Mouse (Mus musculus): ENCODE data around the gene Tyrobp. TPM values are rescaled to one million over a fixed set of nuclear protein-coding genes. Genes with fewer than 3 reads are reported as not detected.

Gene Tyrobp
- 1 to 10 TPM; 3.3 to 6.3 TPM for total RNA-seq (2021)
- long read RNA-seq, experiment 1, partial matches to known transcripts: 0 of 3 reads
- long read RNA-seq, experiment 1, other reads (novel, unspliced or antisense): 0 of 3 reads
- long read RNA-seq, experiment 2, partial matches to known transcripts: 0 of 1 reads
- long read RNA-seq, experiment 2, other reads (novel, unspliced or antisense): 0 of 1 reads

DNA sequence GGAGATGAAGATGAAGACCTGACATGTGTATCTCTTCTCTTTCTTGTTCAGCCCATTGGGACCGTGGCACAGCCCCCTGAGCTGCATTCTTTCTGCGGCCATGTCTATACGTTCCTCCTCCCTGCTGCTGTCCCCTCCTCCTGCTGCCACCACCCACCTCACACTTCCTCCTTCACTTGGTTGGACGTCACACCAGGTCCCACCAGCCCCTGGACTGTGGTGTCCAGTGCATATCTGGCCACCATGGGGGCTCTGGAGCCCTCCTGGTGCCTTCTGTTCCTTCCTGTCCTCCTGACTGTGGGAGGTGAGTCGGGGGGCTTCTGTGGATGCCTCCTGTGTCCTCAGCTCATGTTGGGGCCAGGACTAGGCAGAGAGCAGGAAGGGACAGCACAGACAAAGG, at the start of gene Tyrobp:
Tyrobp (plus strand) TSS at position 165 of the 400 bp plus-strand sequence.
- DNase-seq (ENCODE audit: low spot score): no peak

DNA sequence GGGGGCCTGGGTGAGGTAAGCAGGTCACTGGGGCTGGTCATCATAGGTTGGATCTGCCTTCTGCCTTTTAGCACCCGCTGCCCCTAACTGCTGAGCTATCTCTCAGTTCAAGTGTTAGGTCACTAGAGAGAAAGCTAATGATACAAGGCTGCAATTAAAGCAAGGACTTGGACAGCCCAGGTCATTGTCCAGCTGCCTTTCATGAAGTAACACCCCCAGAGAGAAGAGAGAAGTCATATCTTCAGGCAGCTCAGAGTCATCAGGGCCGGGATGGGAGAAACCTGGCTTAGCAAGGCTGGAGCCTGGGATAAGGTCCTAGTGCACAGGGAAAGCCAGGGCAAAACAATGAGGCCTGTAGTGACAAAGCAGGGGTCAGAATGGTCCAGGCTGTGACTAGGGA, 46.1 kb upstream of the Tyrobp start:
- DNase-seq (ENCODE audit: low spot score): no peak

DNA sequence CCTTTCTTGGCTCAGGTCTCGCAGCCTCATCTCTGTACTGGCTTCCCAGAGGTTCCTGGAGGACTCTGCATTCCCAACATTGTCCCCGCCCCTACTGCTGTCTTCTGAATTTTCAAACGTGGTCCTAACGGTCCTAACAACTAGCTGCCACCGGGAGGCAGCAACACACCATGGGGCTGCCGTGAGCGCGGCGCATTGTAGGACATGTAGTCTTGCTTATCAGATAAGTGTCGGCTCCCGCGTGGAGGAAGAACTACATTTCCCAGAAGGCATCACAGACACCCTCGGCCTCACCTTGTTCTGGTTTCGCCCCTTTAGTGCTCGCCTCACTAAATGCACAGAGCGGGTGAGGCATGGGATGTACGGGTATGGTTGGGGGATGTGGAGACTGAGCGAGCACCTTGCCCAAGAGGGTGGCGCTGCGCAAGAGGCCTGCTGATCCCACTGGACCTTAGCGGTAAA, 40.0 kb upstream of the Tyrobp start:
- DNase-seq (ENCODE audit: low spot score): peak; percentile 94

DNA sequence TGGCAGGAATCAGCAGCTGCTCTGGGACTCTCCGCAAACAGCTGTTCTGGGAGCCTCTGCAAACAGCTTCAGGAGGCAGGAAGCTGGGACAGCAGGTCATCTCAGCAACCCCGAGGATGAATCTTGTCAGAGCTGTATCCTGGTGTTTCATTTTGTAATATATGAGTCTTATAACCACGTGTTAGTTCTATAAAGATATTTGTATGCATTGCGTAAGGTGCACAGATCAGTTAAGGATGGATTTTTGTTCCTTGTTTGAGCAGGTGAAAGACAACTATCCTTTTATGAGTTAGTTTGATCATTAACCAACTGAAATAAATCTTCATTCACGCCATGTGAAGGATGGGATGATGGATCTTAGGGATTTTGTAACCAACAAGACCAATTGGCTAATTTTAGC, 33.5 kb upstream of the Tyrobp start:
- no peak for DNase-seq (ENCODE audit: low spot score)

DNA sequence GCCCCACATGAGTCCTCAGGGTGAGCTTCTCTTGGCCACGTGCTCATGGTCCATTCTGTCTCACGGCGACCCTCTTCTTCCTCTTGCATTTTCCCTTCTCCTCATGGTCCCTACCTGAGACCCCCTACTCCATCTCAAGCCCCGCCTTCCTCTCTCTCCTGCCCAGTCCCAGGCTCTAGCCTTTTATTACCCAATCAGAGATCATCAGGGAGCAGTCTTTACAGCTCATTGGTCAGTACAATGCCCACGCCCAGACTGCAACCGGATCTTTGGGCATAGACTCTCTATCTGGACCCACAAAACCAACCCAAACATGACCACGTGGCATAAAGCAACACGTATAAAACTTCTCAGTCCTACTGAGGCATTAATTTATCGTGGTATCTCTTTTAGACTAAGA, 29.5 kb upstream of the Tyrobp start:
- no peak for DNase-seq (ENCODE audit: low spot score)

DNA sequence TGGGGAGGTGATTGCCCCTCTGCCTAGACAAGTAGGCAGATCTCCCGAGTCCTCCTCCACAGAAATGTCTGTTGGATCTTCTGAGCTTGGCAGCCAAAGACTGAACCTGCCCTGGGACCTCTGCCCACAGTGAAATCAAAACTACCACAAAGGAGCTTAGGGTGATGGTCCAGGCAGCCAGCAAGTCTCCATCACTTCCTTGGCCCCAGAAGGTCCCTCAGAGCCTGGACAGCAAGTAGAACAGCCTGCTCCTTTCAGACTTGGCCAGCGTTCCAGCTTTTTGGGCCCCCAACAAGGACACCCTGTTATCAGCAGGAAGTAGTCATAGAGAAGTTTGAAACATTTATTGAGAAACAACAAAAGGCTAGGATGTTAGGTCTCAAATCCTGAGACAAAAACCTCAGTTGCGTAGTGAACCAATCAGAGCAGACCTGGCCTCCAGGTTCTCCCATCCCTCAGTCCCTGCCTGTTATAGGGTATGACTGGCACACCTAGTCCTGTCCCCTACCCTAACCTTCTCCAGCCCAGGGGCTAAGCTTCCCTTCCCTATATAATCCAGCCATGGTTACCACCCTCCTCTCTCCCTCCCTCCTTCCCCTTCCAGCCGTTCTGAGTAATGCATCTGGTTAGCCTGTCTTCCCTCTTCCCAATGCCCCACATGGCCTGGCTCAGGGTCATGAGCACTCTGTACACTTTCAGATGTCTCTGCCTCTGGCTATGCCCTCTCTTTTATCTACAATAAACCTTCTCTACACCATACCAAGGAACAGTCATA, 20.6 kb upstream of the Tyrobp start:
- DNase-seq (ENCODE audit: low spot score): no peak

DNA sequence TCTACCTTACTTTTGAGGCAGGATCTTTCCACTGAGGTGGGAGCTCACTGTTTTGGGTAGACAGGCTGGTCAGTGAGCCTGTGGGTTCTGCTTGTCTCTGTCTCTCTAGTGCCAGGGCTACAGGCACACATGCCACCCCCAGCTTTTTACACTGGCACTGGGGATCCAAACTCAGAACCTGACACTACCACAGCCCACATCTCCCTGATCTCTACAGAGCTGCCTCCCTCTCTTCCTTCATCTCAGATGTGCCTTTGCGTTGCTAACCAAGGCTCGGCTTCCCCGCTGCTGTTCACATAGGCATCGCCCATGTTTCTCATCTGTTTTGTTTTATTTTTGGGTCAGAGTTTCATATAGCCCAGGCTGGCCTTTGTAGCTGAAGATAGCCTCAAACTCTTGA, 19.9 kb upstream of the Tyrobp start:
- DNase-seq (ENCODE audit: low spot score): no peak

DNA sequence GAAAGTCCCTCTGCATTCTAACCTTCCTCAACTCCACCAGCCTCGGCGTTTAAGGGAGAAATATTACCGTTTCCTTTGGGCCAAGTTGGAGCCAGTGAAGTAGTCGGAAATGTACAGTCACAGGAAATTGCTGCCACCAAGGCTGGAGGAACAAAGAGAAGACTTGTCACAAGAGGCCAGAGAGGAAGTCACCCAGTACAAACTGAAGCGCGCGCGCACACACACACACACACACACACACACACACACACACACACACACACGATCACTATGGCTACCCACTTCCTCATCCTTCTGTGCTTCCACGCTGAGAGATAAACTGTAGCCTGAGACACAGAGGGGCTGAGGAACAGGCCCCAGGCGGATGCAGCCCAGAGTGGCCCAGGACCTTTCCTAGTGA, 19.2 kb upstream of the Tyrobp start:
- DNase-seq (ENCODE audit: low spot score): no peak

DNA sequence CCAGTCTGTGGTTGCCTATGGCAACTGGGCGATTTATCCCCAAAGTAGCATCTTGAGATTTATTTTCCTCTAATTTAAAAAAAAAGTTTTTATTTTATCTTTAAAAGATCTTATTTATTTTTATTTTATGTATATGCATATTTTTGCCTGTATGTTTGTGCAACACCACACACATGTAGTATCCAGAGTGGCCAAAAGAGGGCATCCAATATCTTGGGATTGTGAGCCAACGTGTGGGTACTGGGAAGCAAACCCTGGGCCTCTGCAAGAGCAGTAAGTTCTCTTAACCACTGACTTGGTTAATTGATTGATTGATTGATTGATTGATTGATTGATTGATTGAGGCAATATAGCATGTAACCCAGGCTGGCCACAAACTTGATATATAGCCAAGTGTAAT, 18.7 kb upstream of the Tyrobp start:
- no peak for DNase-seq (ENCODE audit: low spot score)

DNA sequence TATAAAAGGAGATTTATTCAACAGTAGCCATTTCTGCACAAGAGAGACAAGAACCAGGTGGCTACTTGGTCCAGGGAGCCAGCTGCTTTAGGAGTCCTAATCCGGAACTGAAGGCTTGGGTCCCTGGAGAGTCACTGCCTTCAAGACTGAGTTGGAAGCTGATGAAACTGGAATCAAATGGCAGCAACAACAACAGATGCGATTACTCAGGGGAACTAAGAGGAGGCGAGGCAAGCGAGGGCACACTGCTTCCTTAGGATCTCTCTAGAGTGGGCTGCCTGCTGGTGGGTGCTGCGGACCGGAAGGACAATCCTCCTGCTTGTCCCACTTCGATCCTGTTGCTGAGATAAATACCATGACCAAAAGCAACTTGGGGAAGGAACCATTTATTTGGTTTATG, 13.9 kb upstream of the Tyrobp start:
- no peak for DNase-seq (ENCODE audit: low spot score)

DNA sequence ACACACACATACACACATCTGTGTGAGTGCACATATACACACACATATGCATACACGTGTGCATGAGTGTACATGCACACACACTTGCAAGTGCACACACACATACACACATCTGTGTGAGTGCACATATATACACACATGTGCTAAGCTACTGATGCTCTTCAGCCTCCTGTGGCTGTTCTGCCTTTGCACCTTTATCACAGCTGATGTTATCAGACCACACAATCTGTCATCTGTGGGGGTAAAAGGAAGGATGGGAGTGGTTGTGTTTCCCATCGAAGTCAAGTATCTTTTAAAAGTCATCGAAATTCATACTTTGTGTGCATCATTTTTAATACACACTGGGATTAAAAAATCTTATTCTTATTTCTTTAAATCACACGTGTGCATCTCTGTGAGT, 11.2 kb upstream of the Tyrobp start:
- DNase-seq (ENCODE audit: low spot score): no peak

DNA sequence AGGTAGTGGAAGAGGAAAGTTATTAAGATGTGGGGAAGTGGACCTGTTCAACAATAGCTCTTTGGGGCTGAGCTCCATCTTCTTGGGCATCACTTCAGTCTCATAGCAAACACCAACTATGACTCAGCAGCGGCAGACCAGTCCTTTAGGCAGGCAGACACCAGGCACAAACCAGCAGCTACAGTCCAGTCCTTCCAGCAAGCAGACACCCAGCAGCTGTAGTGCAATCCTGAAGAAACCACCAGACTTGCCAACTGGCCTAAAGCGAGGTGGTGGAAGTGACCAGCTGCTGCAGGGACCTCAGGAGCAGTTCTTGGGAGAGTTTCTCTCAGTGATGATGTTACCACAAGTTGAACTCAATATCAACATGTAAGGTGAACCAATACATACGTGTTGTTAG, 4.9 kb upstream of the Tyrobp start:
- no peak for DNase-seq (ENCODE audit: low spot score)

DNA sequence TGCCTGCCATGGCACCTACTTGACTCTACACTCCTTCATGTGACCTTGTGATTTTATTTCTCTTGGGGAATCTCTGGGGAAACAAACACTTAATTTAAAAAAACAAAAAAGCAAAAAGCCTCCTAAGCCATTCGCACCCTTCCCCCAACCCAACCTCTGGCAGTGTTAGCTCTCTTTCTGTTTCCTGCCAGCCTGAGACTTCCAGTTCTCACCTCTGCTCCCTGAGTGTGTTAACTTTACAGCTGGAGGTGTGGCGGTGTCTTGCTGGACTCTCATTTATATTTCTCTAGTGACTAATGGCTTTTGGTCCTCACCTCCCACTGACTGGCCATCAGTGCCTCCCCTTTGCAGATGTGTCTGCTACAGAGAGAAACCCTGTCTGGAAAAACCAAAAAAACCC, 3.8 kb upstream of the Tyrobp start:
- no peak for DNase-seq (ENCODE audit: low spot score)

DNA sequence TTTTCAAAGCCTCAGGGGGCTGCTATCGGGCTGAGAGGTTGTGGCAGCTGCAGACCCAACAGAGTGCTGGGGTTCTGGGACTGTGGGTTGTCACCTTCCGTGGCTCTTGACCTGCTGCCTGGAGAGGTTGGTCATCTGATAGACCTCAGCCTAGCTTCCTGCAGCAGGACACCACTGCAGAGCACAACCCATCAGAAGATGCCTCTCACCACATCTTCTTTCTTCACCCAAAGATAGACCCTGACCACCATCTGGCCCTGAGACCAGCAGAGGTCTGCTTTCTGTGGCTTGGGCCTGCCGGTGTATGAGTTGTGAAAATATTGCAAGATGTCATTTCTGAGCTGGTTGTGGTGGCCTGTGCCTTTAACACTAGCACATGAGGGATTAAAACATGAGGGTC, 2.5 kb upstream of the Tyrobp start:
- DNase-seq (ENCODE audit: low spot score): no peak

DNA sequence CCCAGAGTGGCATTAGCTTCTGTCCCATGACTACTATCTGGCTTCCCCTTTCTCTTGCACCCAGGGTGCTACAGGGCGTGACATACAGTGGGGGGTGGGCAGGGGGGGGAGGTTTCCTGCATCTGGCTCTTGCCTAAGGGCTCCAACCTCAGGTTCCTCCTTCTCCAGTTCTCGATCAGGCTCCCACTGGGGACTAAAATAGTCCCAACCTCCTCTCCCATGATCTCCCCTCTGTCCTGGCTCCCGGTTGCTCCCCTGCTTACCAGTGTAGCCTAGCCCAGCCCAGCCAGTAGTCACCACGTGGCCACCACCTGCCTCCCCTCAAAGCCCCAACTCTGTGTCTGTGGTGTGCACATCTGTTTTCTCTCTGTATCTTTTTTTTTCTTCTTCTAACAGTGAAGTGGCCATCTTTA, 819 bp upstream of the Tyrobp start:
- DNase-seq (ENCODE audit: low spot score): no peak

DNA sequence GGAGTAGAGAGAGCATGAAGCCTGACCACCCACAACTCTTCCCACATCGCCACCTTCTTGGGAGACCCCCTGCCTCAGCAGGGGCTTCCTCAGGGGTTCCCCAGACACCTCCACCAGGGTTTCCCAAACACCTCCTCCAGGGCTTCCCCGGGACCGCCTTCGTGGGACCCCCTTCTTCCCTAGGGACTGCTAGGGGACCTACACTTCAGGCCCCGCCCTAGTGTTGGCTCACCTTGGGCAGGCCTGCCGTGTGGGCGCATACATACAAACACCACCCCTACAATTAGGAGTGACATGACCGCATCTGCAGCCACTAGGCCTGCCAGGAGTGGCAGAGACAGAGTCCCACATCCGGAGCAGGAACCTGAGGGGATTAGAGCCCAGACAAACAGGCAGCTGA, 4.3 kb downstream of the Tyrobp start:
- no peak for DNase-seq (ENCODE audit: low spot score)

DNA sequence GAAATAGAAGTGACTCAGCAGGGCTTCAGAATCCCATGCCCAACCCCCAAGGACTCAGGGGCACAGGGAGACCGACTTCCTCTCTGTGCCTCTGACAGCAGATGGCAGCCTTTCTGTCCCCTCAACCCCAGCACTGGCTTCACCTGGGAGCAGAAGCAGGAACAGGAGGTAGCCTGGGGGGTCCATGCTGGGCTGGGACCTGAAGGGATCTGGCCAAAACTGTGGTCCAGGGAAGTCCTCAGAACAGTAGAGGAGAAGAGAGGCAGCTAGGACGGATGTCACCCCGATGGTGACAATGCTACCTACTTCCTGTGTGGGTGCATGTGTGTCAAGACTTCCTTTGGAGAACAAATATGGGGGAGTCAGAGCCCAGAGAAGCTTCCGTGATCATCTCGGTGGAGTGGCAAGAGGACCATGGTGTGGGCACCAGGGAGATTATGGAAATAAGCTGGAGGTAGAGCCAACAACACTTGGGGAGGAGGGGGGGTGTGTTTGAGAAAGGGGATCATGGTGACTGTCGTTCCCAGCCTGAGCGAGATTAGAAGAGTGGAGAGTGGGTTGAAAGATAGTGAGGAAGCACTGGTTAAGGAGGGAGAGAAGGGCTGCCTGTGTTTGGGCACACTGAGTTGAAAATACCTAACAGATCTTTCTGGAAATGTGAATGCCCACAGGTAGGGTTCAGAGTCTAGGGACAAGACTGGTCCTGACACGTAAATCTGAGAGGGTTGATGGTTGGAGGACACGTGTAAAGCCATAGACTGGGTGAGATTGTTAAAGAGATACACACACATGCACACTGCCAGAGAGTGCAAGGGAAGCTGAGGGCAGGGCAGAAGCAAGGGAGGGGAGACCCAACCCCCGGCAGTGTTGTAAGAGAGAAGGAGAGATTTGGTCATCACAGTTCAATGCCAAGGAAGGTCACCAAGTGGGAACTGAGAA, 6.3 kb downstream of the Tyrobp start, which contains the start of gene Hcst:
Hcst (minus strand) TSS at position 294 of the 939 bp plus-strand sequence.
- DNase-seq (ENCODE audit: low spot score): no peak

DNA sequence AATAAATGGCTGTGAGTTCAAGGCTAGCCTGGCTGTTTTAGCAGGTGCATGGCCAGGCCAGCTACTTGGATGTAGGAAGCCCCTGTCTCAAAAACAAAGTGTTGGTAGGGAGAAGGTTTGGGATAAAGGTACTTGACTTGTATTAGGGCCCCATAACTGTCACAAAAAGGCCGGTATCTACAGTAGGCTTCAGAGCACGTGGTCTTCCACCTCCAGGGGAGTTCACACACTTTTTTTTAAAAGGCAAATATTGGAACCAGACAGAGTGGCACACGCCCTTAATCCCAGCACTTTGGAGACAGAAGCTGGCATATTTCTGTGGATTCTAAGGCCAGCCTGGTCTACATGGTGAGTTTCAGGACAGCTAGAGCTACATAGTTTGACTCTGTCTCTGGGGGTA, 7.1 kb downstream of the Tyrobp start:
- no peak for DNase-seq (ENCODE audit: low spot score)

DNA sequence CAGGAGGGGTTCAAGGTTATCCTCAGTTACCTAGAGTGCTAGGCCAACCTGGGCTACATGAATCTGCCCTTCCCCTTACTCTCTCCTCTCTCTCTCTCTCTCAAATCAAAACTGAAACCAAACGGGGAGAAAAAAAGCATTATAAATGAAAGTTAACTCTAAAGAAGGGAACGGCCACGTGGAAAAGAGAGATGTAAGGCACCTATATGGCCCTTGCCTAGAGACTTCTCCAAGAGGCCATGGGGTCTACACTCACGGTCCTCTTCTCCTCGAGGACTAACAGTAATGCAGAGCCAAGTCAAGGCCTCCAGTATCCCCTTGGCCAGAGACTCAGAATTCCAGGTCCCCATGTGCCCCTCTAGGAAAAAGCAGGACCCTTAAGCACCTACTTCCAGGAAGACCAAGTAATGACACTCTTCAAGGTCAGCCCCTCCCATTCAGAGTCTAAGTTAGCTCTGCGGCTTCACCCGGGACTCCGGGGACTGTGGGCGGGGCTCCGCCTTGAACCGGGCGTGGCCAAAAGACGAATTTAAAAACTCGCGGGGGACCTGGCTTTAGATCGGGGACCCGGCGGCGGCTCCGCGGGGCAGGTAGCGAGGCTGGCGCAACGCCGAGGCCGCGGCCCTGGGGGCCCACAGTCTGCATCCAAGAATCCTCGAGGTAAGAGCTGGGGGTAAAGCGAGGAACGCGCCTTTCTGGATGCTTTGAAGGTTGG, 7.8 kb downstream of the Tyrobp start, which contains the start of gene Nfkbid:
Nfkbid (plus strand) TSS at position 558 of the 715 bp plus-strand sequence.
- peak; percentile 48 for DNase-seq (ENCODE audit: low spot score)

DNA sequence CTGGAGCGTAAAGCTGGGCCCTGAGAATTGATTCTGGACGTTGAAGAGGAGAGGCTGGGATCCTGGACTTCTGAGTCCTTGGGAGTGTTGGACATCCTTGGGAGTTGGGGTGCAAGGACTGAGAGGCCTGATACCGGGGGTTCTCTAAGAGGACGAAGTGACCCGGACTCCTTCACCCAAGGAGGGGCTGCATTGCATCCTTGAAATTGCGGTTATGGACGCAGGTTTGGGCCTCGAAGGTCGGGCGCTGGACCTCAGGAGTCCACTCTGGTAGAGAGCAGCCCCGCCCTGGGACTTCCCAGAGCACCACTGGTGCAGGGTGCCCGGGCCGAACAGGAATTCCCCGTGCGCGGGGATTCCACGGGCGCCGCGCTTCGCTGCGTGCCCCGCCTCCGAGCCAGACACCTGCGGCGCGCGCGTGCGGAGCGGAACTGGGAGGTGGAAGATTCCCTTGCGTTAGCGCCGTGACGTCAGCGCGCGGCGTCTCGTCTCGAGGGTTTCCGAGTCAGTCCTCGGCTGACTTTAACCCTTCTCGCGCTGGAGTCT, 8.4 kb downstream of the Tyrobp start:
- peak; percentile 64 for DNase-seq (ENCODE audit: low spot score)

DNA sequence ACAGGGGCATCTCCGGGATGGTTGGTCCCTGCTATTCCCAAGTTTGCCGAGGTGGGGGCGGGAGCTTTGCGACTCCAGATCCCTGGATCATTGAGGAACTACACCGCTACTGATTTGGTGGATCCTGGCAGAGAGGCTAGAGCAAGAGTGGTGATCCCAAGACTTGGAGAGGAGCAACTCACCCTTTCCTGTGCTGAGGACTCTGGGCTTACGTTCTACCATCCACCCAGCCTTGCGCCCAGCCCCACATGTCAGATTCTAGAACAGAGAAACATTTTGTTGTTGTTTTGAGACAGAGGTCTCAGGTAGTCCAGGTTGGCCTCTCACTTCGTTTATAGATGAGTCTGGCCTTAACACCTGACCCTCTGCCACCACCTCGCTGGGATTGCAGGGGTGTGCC, 9.0 kb downstream of the Tyrobp start:
- DNase-seq (ENCODE audit: low spot score): no peak

Measured in gastrocnemius, adult 18-20 months (tissue).